9 mouse cellular contexts compared by ENCODE assay signal in genomic region chr7:58224727-58225126, GRCm38 (mm10).
"Had no signal": no experiment of that assay in that cellular context is flagged by ENCODE, and none has a peak within 500 bp of the region (broad histone marks: within the 10 kb centered on the region; RNA-seq: fewer than 3 reads in every experiment).

No protein-coding gene starts in this region.

- DNase-seq: lung, adult 18-20 months; lung, embryonic 14.5 days; lung, postnatal 10 days; lung, postnatal 4 days; midbrain, embryonic 14.5 days; right cerebral cortex, postnatal 14 days; thymus, adult 18-20 months; thymus, postnatal 14 days; thymus, postnatal 36 days had no signal
